Mouse (Mus musculus): ENCODE measurements around the gene Loxl4. TPM values are rescaled to one million over a fixed set of nuclear protein-coding genes. Genes with fewer than 3 reads are reported as not detected.
A peak's percentile ranks its signal among the peaks of the same experiment; 100 is the strongest.

The Loxl4 gene
- polyA plus RNA-seq, 1 experiment from 2014 or later, result 0.99 TPM

DNA sequence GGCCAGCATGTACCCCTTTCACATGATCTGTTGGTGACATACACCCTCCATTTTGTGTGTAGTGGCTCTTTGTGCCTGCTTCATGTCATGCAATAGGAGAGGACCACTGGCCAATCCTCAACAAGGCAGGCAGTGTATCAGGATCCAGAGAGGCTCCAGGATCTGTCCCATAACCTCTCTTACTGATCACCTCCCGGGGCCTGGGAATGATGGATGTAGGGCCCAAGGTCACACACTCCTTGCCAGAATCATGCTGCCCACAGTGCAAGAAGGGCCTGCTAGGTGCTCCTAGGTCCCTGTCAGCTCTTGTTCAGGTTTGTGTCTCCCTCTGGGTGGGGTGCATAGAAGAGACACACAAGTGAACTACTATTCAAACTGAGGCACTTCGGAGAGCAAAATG, 44.7 kb upstream of the Loxl4 start:
- Histone ChIP-seq H3K27ac (ENCODE audit: low read depth, low read length) (no peak overlapping the region), H3K9ac (ENCODE audit: low read depth, low read length) (no peak overlapping the region), H3K36me3 (ENCODE audit: control insufficient read depth, insufficient read depth) (no peaks in the 10 kb centered on the region), H3K27me3 (replicated peaks; ENCODE audit: control insufficient read depth, insufficient read depth, low read length) (peaks cover 6% of the 10 kb centered on the region; the same call in 1 of the 2 replicates), H3K4me1 (replicated peaks; ENCODE audit: control insufficient read depth, insufficient read depth, low read length) (no peaks in the 10 kb centered on the region), H3K4me2 (replicated peaks; ENCODE audit: low read depth) (no peak overlapping the region), H3K9me3 (ENCODE audit: control insufficient read depth) (no peaks in the 10 kb centered on the region), H3K4me3 (ENCODE audit: low read depth, low read length) (no peak overlapping the region)
- ATAC-seq, result no peak
- WGBS, result 70% methylated on average over 2 of the region's 2 CpGs
- TF ChIP-seq CTCF (IDR thresholded peaks at IDR 0.05; ENCODE audit: low read depth), result no peak

DNA sequence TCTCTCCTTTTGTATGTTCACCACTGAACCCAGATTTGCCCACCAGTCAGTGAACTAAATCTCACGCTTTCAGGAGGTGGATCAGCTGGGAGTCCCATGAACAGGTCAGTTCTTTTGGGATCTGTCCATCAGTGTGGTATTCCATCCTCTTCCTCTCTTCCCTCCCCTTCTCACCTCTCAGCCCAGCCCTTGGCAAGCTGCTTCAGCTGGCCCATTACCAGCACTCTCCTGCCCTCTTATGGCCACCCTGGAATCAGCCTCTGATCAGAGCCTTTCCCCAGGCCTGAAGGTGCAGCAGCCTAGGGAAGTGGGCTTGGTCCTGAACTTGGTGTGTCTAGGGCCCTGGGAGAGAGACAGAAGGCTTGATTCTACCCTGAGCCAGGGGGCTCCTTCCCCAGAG, 42.4 kb upstream of the Loxl4 start:
- H3K27me3 ChIP-seq (replicated peaks; ENCODE audit: control insufficient read depth, insufficient read depth, low read length), result peaks cover 6% of the 10 kb centered on the region; the same call in 1 of the 2 replicates
- TF ChIP-seq CTCF (IDR thresholded peaks at IDR 0.05; ENCODE audit: low read depth), result peak; percentile 93
- H3K27ac ChIP-seq (ENCODE audit: low read depth, low read length), result no peak overlapping the region
- H3K4me1 ChIP-seq (replicated peaks; ENCODE audit: control insufficient read depth, insufficient read depth, low read length), result no peaks in the 10 kb centered on the region
- no peaks in the 10 kb centered on the region for H3K36me3 ChIP-seq (ENCODE audit: control insufficient read depth, insufficient read depth)
- H3K9ac ChIP-seq (ENCODE audit: low read depth, low read length), result no peak overlapping the region
- ATAC-seq, result no peak
- no peak overlapping the region for H3K4me3 ChIP-seq (ENCODE audit: low read depth, low read length)
- H3K4me2 ChIP-seq (replicated peaks; ENCODE audit: low read depth), result no peak overlapping the region
- 43% methylated on average over 1 of the region's 1 CpGs for WGBS
- no peaks in the 10 kb centered on the region for H3K9me3 ChIP-seq (ENCODE audit: control insufficient read depth)

DNA sequence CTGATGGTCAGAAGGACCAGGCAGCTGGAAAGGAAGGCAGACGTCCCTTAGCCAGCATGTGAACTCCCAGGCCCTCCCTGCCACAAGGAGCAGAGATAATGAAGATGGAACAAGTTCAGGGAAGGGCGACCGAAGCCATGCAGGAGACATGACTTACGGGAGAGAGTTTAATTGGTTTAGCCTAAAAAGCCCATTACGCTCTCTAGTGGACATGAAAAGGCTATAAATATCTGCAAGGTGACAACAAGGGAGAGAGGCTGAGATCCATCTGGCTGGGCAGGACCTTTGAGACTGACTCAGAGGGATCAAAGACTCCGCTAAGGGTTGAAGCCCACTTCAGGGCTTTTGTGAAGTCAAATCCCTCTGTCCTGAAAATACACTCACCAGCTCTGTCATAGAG, 40.5 kb upstream of the Loxl4 start:
- H3K9me3 ChIP-seq (ENCODE audit: control insufficient read depth), result no peaks in the 10 kb centered on the region
- no peak overlapping the region for H3K4me2 ChIP-seq (replicated peaks; ENCODE audit: low read depth)
- WGBS, result 46% methylated on average over 6 of the region's 6 CpGs
- no peaks in the 10 kb centered on the region for H3K36me3 ChIP-seq (ENCODE audit: control insufficient read depth, insufficient read depth)
- peak; percentile 33; the same call in 1 of the 2 replicates for TF ChIP-seq CTCF (IDR thresholded peaks at IDR 0.05; ENCODE audit: low read depth)
- ATAC-seq, result no peak
- peaks cover 6% of the 10 kb centered on the region; the same call in 1 of the 2 replicates for H3K27me3 ChIP-seq (replicated peaks; ENCODE audit: control insufficient read depth, insufficient read depth, low read length)
- H3K4me3 ChIP-seq (ENCODE audit: low read depth, low read length), result no peak overlapping the region
- H3K27ac ChIP-seq (ENCODE audit: low read depth, low read length), result no peak overlapping the region
- H3K4me1 ChIP-seq (replicated peaks; ENCODE audit: control insufficient read depth, insufficient read depth, low read length), result no peaks in the 10 kb centered on the region
- no peak overlapping the region for H3K9ac ChIP-seq (ENCODE audit: low read depth, low read length)

DNA sequence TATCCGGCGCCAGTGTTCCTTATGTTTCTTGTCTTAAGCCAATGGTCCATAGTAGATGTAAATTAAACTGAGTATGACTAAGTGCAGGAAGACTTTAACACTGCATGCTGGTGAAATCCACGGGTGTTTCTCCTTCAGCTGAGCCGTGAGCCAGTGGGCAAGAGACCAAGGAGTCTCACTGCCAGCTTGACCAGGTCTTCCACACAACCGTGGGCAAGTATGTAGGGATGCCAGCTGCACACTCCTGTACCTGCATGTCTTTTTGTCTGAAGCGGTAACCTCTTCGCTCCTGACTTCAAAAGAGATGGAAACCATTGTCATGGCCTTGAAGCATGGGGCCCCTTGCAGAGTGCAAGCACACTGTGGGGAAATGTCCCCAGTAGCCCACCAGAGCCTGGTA, 39.8 kb upstream of the Loxl4 start:
- Histone ChIP-seq H3K9ac (ENCODE audit: low read depth, low read length) (no peak overlapping the region), H3K36me3 (ENCODE audit: control insufficient read depth, insufficient read depth) (no peaks in the 10 kb centered on the region), H3K27me3 (replicated peaks; ENCODE audit: control insufficient read depth, insufficient read depth, low read length) (peaks cover 6% of the 10 kb centered on the region; the same call in 1 of the 2 replicates), H3K4me1 (replicated peaks; ENCODE audit: control insufficient read depth, insufficient read depth, low read length) (no peaks in the 10 kb centered on the region), H3K27ac (ENCODE audit: low read depth, low read length) (no peak overlapping the region), H3K9me3 (ENCODE audit: control insufficient read depth) (no peaks in the 10 kb centered on the region), H3K4me3 (ENCODE audit: low read depth, low read length) (no peak overlapping the region), H3K4me2 (replicated peaks; ENCODE audit: low read depth) (no peak overlapping the region)
- TF ChIP-seq CTCF (IDR thresholded peaks at IDR 0.05; ENCODE audit: low read depth), result no peak
- WGBS, result 77% methylated on average over 7 of the region's 7 CpGs
- ATAC-seq, result no peak

DNA sequence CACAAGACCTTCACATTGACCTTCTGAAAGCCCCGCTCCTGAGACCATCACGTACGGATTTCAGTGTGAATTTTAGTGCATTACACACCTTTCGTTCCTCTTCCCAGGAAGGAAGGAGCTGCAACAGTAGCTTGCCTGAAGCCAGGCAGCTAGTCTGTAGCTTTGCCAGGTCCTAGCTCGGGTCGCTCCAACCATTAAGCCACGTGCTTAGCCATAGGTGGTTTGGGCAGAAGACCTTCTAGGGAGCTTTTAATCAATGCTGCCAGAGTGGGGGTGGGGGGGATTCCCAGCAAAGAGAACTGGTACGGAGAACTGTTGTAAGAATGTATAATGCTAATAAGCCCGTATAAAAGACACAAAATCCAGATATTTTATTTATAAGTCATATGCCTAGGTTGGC, 27.6 kb upstream of the Loxl4 start:
- no peaks in the 10 kb centered on the region for H3K27me3 ChIP-seq (replicated peaks; ENCODE audit: control insufficient read depth, insufficient read depth, low read length)
- H3K4me1 ChIP-seq (replicated peaks; ENCODE audit: control insufficient read depth, insufficient read depth, low read length), result no peaks in the 10 kb centered on the region
- no peak overlapping the region for H3K4me2 ChIP-seq (replicated peaks; ENCODE audit: low read depth)
- H3K9ac ChIP-seq (ENCODE audit: low read depth, low read length), result no peak overlapping the region
- no peaks in the 10 kb centered on the region for H3K36me3 ChIP-seq (ENCODE audit: control insufficient read depth, insufficient read depth)
- no peak for ATAC-seq
- H3K27ac ChIP-seq (ENCODE audit: low read depth, low read length), result no peak overlapping the region
- no peak overlapping the region for H3K4me3 ChIP-seq (ENCODE audit: low read depth, low read length)
- WGBS, result 72% methylated on average over 9 of the region's 9 CpGs
- TF ChIP-seq CTCF (IDR thresholded peaks at IDR 0.05; ENCODE audit: low read depth), result no peak
- H3K9me3 ChIP-seq (ENCODE audit: control insufficient read depth), result no peaks in the 10 kb centered on the region

DNA sequence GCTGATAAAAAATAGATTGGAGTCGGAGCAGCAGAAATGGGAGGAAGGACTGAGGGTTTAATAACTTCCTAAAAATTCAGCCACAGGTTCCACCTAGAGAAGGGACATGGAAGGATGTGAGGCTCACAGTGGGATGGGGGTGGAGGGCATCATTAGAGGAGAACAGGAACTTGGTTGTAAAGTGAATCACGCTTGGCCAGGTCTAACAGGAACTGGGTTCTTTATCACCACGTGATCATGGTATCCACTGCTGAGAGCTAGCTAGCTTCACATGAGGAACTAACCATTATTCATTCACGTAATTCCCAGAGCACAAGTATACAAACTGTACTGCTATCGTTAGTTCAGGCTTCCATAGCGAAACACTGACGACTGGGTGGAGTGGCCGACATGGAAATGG, 26.9 kb upstream of the Loxl4 start:
- 43% methylated on average over 8 of the region's 8 CpGs for WGBS
- TF ChIP-seq CTCF (IDR thresholded peaks at IDR 0.05; ENCODE audit: low read depth), result no peak
- Histone ChIP-seq H3K4me3 (ENCODE audit: low read depth, low read length) (no peak overlapping the region), H3K9ac (ENCODE audit: low read depth, low read length) (no peak overlapping the region), H3K36me3 (ENCODE audit: control insufficient read depth, insufficient read depth) (no peaks in the 10 kb centered on the region), H3K4me2 (replicated peaks; ENCODE audit: low read depth) (no peak overlapping the region), H3K27ac (ENCODE audit: low read depth, low read length) (no peak overlapping the region), H3K27me3 (replicated peaks; ENCODE audit: control insufficient read depth, insufficient read depth, low read length) (no peaks in the 10 kb centered on the region), H3K9me3 (ENCODE audit: control insufficient read depth) (no peaks in the 10 kb centered on the region), H3K4me1 (replicated peaks; ENCODE audit: control insufficient read depth, insufficient read depth, low read length) (no peaks in the 10 kb centered on the region)
- ATAC-seq, result no peak

Data from intestine, postnatal 0 days (tissue).